Mouse (Mus musculus) brown adipose tissue, adult 24 weeks (tissue): ENCODE data around the gene Gm20481. TPM values are rescaled to one million over a fixed set of nuclear protein-coding genes. Genes with fewer than 3 reads are reported as not detected.
"Not testable (repeated sequence)": the region's sequence is repeated elsewhere in the genome, so short reads cannot be mapped to it uniquely, and the experiment has no call there.

Experiments
- H3K27ac ChIP-seq: fragments of 200-500 bp; replicated peaks from 2 replicates; pipeline ENCODE4 v1.5.1; 2012; ENCODE audit warnings: low read depth, mild to moderate bottlenecking, low read length
- H3K4me1 ChIP-seq: fragments of 200-500 bp; 2 replicates; pipeline ENCODE4 v1.6.1; 2012; ENCODE audit warnings: low read length, mixed read lengths; ENCODE audit not compliant: control insufficient read depth, insufficient read depth, insufficient read length
- H3K4me3 ChIP-seq: fragments of 200-500 bp; 2 replicates; pipeline ENCODE4 v1.5.1; 2012; ENCODE audit warnings: low read depth, mild to moderate bottlenecking, low read length, moderate library complexity; ENCODE audit not compliant: insufficient read depth
- polyA plus RNA-seq: library from polyadenylated mRNA; stranded (reverse); fragments of >200 nt; gene quantifications from 2 replicates; pipeline ENCODE4 v1.2.4, GENCODE M21; 2012; ENCODE audit not compliant: missing spikeins, insufficient read depth, insufficient read length

Gene Gm20481
- not detected in 2 replicates for polyA plus RNA-seq

DNA sequence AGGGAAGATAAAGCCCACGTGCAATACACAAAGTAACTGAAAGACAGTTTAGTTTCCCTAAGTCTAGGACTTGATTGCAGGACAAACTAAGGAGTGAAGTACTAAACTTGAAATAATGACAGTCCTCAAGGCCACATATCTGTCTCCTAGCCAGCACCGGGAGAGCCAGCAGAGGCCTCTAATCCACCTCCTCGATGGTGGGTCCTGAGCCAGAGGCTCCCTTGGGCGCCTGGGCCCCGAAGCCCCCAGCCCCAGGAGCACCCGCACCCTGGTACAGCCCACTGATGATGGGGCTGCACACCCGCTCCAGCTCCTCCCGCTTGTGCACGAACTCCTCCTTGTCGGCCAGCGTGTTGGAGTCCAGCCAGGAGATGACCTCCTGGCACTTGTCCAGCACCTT lies at the start of gene Gm20481:
Gene Gm20481 (plus strand): TSS at position 91 of the 400 bp plus-strand sequence.
- H3K4me3 ChIP-seq, H3K4me1 ChIP-seq, H3K27ac ChIP-seq: not testable (repeated sequence)

DNA sequence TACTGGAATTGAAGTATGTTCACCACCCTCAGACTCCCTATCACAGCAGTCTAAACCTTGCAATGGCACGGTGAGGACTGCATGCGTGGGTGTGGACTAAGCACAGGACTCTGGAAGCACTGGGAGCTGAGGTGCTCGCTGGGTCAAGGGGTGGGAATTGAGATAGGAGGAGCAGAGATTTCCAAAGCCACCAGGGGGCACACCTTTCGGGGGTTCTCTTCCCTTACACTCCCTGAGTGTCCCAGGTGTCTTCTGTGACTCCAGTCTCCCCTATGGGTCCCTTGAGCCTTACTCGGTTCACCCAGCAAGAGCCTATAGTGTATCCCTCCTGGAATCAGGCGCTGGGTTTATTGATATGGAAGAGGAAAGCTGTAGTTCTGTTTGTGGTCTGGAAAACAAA lies 46.8 kb upstream of the Gm20481 start:
- H3K27ac ChIP-seq = no peak overlapping the region
- H3K4me1 ChIP-seq = no peaks in the 10 kb centered on the region
- no peak overlapping the region for H3K4me3 ChIP-seq

DNA sequence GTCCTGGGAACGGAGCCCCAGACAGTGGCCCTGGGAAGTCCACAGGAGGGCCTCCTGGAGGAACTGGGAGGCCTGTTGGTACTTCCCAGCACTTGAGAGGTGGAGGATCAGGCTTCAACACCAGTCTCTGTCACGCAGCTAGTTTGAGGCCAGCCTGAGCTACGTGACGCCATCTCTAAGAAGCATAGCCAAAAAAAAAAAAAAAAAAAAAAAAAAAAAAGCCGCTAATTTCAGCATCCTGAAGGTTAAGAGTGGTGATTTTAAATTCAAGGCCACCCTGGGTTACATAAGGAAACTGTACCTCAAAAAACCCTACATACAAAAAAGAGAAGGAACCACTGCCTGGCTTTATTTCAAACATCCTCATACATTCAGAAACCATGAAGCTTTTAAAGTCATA lies 45.5 kb upstream of the Gm20481 start:
- Histone ChIP-seq H3K4me1 (no peaks in the 10 kb centered on the region), H3K4me3 (no peak overlapping the region), H3K27ac (peak overlapping the region; percentile 32; the same call in 1 of the 2 replicates)

DNA sequence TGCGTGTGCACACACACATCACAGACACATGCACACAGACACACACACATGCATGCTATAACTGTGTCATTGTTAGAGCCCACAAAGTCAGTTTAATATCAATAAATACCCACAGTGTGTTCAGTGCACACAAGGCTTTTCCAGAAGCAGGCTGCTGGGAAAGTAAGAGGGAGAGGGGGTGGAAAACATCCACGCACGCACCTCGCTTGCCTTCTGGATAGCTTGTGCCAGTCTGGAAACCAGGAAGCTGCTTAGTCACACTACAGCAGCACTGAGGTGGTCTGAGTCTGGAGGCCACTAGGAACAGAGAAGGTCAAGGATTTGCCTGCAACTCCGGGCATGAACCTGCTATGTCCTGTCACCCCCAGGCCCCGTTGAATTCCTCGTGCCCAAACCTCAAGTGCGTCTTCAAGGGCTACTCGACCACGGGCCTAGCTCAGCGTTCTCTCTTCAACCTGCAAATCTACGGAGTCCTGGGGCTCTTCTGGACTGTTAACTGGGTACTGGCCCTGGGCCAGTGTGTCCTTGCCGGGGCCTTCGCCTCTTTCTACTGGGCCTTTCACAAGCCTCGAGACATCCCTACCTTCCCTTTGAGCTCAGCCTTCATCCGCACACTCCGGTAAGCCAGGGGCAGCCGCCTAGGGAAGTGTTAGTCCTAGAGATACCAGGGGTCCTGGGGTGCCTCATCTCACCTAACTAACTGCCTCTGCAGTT lies 42.2 kb upstream of the Gm20481 start:
- no peak overlapping the region for H3K4me3 ChIP-seq
- peaks cover 6% of the 10 kb centered on the region for H3K4me1 ChIP-seq
- no peak overlapping the region for H3K27ac ChIP-seq

DNA sequence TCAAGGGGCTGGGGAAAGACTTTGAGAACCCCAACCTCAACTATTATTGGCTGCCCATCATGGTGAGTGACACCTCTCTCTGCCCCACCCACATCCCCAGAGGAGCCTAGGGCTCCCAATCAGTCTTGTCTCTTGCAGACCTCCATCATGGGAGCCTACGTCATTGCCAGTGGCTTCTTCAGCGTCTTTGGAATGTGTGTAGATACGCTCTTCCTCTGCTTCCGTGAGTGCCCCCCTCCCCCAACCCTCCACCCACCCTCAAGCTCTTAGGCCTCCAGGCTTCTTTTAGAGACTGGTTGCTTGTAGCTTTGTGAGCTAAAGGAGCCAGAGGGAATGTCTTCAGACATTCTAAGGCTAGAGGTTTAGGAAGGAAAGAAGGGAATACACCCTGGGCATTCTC lies 40.9 kb upstream of the Gm20481 start:
- Histone ChIP-seq H3K4me1 (peaks cover 8% of the 10 kb centered on the region), H3K4me3 (no peak overlapping the region), H3K27ac (no peak overlapping the region)

DNA sequence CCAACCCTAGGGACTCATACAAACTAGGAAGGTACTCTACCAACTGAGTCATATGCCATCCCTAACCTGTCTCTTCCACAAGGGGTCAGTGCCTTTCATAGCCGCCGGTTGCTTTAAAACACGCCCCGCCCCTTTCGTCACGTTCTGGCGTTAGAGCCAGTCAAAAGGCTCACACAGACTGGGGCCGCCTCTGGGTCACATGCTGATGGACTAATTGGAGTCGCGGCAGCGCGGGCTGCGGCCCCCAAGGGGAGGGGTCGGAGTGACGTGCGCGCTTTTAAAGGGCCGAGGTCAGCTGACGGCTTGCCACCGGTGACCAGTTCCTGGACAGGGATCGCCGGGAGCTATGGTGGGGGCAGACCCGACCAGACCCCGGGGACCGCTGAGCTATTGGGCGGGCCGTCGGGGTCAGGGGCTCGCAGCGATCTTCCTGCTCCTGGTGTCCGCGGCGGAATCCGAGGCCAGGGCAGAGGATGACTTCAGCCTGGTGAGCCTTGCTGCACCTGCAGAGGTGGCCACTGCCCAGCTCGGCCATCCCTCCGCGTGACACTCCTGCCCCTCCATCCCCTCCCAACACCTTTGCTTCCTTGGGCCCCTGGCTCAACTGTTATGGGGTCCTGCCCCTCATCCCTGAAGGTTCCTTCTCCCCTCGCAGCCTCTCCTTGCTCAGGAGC lies 38.5 kb upstream of the Gm20481 start, which contains the start of gene Neu1:
Gene Neu1 (plus strand): TSS at position 193 of the 674 bp plus-strand sequence.
- Histone ChIP-seq H3K4me3 (peak within 1 kb of the TSS; percentile 93), H3K27ac (peak within 1 kb of the TSS; percentile 76), H3K4me1 (peaks cover 8% of the 10 kb centered on the region)

DNA sequence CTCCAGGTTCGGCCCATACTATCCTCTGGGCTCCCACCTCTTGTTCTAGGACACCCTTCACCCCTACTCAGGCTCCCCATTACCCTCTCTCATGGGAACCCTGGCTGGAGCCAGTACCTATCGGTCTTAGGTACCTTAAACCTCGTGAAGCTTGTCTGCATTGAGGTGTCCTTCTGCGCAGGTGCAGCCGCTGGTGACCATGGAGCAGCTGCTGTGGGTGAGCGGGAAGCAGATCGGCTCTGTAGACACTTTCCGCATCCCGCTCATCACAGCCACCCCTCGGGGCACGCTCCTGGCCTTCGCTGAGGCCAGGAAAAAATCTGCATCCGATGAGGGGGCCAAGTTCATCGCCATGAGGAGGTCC lies 38.0 kb upstream of the Gm20481 start:
- H3K4me3 ChIP-seq = peak overlapping the region; percentile 93
- H3K27ac ChIP-seq = peak overlapping the region; percentile 76
- peaks cover 8% of the 10 kb centered on the region for H3K4me1 ChIP-seq

DNA sequence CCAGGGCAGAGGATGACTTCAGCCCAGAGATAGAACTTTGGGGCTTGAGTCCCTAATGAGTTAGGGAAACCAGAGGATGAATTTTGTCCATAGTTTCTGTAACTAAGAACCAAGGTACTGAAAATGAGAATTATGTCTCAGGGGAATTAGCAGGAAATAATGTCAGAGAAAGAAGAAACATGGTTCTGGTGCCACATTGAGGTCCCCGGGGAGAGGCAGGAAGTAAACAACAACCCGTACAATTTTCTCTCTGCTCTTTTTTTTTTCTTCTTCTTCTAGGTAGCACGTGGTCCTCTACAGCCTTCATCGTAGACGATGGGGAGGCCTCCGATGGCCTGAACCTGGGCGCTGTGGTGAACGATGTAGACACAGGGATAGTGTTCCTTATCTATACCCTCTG lies 37.4 kb upstream of the Gm20481 start:
- Histone ChIP-seq H3K4me3 (peak overlapping the region; percentile 93), H3K4me1 (peaks cover 8% of the 10 kb centered on the region), H3K27ac (peak overlapping the region; percentile 76)

DNA sequence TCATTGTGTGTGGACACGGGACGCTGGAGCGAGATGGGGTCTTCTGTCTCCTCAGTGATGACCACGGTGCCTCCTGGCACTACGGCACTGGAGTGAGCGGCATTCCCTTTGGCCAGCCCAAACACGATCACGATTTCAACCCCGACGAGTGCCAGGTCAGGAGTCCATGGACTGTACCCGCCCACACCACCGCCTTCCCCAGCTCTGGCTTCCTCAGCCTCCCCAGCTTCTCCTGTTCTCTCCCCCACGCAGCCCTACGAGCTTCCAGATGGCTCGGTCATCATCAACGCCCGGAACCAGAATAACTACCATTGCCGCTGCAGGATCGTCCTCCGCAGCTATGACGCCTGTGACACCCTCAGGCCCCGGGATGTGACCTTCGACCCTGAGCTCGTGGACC lies 35.7 kb upstream of the Gm20481 start:
- Histone ChIP-seq H3K27ac (peak overlapping the region; percentile 74), H3K4me3 (peak overlapping the region; percentile 44), H3K4me1 (peaks cover 8% of the 10 kb centered on the region)

DNA sequence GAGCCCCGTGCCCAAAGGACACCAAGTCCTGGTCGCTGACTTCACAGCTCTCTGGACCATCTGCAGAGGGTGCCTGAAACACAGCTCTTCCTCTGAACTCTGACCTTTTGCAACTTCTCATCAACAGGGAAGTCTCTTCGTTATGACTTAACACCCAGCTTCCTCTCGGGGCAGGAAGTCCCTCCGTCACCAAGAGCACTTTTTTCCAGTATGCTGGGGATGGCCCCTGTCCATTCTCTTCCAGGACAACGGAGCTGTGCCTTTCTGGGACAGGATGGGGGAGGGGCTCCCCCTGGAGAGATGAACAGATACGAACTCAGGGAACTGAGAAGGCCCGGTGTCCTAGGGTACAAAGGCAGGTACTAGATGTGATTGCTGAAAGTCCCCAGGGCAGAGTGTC lies 34.9 kb upstream of the Gm20481 start:
- Histone ChIP-seq H3K4me3 (peak overlapping the region; percentile 44), H3K27ac (peak overlapping the region; percentile 74)

DNA sequence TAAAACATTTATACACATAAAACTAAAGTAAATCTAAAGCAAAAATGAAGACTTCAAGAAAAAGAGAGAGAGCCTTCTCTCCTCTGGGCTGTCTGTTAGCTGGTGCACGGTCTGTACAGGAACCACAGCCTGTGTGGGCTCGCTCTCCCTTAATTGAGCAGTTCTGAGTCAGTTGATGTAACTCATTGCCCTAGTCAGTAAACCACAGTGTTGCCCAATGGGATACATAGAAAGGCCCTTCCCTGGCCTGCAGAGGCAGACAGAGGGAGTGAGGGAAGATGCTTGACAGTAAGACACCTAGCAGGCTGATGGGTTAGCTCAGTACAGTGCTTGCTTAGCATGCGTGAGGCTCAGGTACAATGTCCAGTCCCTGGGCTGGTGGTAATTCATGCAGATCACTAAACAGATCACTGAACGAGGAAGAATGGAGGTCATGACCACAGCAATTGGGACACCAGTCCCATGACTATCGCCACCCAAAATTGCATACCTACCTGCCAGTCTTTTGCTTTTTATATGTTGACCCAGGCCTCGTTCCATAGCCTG lies 31.7 kb upstream of the Gm20481 start:
- H3K4me1 ChIP-seq = peaks cover 3% of the 10 kb centered on the region
- no peak overlapping the region for H3K27ac ChIP-seq
- no peak overlapping the region for H3K4me3 ChIP-seq

More for the DNA sequence above, 34.9 kb upstream of the Gm20481 start:
- H3K4me1 ChIP-seq = peaks cover 8% of the 10 kb centered on the region

DNA sequence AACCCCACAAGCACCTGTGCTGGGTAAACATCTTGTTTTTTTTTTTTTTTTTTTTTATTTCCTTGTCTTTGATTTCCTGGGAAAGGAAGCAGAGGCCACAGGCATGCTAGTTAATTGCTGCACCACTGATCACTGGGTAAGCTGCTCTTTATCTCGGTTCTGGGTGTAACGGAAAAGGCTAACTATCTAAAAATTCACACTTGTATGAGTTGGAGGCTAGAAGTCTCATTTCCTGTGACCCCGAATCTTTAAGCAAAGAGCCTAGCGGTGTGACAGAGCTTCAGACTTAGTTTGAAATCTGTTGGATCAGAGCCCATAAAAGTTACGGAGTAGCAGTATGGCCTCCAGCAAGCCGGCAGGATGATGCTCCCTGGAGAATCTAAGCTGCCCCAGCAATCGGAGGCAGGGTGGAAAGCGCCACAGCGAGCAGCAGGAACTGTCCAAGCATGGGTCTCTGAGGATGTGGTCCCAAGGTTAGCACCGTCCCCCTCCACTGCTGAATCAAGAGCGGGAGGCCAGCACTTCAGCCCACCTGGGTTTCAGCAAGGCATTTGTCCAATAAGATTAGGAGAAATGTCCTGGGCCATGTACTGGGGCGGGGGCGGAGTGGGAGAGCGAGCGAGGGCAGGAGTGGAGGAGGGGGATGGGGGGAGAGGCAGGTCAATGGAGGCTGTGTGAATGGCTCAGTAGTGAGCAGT lies 28.2 kb upstream of the Gm20481 start:
- Histone ChIP-seq H3K4me3 (peak overlapping the region; percentile 56), H3K4me1 (peaks cover 3% of the 10 kb centered on the region), H3K27ac (peak overlapping the region; percentile 92)

DNA sequence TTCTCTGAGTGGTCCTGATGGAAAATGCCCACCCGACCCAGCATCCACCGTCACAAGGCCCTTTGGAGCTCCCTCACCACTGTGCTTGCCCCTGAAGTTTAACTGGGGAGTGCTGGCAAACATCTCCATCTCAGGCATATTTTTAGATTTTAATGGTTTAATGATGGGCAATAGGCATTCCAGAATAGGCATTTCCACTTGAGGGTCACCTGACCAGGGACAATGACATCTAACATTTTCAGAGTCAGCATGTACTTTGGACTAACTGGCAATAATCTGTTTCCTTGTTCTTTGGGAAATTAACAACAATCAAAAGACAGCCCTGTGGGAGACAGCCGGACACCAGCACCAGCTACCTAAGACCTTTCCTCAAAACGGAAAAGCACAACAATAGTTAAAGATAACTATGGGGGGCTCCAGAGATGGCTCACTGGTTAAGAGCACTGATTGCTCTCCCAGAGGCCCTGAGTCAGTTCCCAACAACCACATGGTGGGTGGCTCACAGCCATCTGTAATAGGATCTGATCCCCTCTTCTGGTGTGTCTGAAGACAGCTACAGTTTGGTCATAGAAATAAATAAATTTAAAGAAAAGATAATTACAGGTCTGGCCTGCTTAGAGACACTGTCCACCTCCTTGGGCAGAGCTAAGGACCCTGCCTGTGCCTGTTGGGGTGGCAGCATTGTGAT lies 26.4 kb upstream of the Gm20481 start:
- Histone ChIP-seq H3K4me3 (no peak overlapping the region), H3K4me1 (peaks cover 3% of the 10 kb centered on the region), H3K27ac (peak overlapping the region; percentile 85)

DNA sequence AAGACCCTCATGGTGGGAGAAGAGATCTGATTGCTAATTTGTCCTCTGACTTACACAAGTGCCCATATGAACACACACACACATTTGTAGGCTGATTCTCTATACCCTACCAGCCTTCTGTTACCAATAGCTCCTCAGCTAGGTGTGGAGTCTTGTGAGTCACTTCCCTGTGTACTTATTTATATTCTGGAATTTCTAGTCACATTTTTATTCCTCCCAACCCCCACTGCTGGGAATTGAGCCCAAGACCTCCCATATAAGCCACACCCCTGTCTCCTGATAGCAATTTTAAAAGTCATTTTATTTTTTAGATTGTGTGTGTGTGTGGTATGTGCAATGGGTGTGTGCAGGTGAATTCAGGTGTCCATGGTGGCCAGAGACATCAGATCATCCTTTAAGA lies 25.4 kb upstream of the Gm20481 start:
- peaks cover 3% of the 10 kb centered on the region for H3K4me1 ChIP-seq
- no peak overlapping the region for H3K4me3 ChIP-seq
- H3K27ac ChIP-seq = peak overlapping the region; percentile 36; the same call in 1 of the 2 replicates
